Mouse (Mus musculus): ENCODE measurements at regions not wholly inside any gene's neighbourhood (a gene's known extent, or its start where the extent isn't known, plus 50 kb on each side); places are given as distances from the start of the nearest gene placed in this dataset.

- DNase-seq = no peak
- H3K27ac ChIP-seq = no peak overlapping the region
- no peak overlapping the region for H3K4me3 ChIP-seq
- intact Hi-C loops (cut with DNase I) = no loop called here
- TF ChIP-seq CTCF (IDR thresholded peaks at IDR 0.05) = no peak
Measured at GRCm38 (mm10) chr8:76620853-76621252, 278.4 kb upstream of the Nr3c2 start.

GRCm38 (mm10) chr8:76633086-76633485, 266.2 kb upstream of the Nr3c2 start:
- intact Hi-C loops (cut with DNase I) = no loop called here
- no peak overlapping the region for H3K27ac ChIP-seq
- TF ChIP-seq CTCF (IDR thresholded peaks at IDR 0.05) = no peak
- no peak overlapping the region for H3K4me3 ChIP-seq
- DNase-seq = no peak

Data from gastrocnemius, adult 2 months (tissue).